Mouse (Mus musculus) limb, embryonic 15.5 days (tissue): ENCODE results near the gene Ttc9c. TPM values are rescaled to one million over a fixed set of nuclear protein-coding genes. Genes with fewer than 3 reads are reported as not detected.

Experiments
- ATAC-seq: fragments of 200-750 bp; cut with Nextera tagmentation; 2 replicates; pipeline ENCODE4 v1.8.0; 2017; ENCODE audit warnings: low read depth, moderate TSS enrichment; ENCODE audit not compliant: insufficient number of reproducible peaks, low FRiP score, low TSS enrichment
- H3K27ac ChIP-seq: fragments of 300-500 bp; sonication (generic); 2 replicates; pipeline ENCODE4 v1.5.1; 2015; ENCODE audit warnings: moderate library complexity, mild to moderate bottlenecking, inconsistent platforms
- H3K27me3 ChIP-seq: fragments of 300-500 bp; sonication (generic); 2 replicates; pipeline ENCODE4 v1.6.1; 2015; ENCODE audit warnings: inconsistent platforms
- H3K36me3 ChIP-seq: fragments of 300-500 bp; sonication (generic); 2 replicates; pipeline ENCODE4 v1.6.1; 2015; ENCODE audit warnings: inconsistent platforms
- H3K4me1 ChIP-seq: fragments of 300-500 bp; sonication (generic); 2 replicates; pipeline ENCODE4 v1.6.1; 2015; ENCODE audit warnings: inconsistent platforms
- H3K4me2 ChIP-seq: fragments of 300-500 bp; sonication (generic); 2 replicates; pipeline ENCODE4 v1.6.1; 2015; ENCODE audit warnings: mild to moderate bottlenecking, inconsistent platforms
- H3K4me3 ChIP-seq: fragments of 300-500 bp; sonication (generic); 2 replicates; pipeline ENCODE4 v1.5.1; 2015; ENCODE audit warnings: mild to moderate bottlenecking, inconsistent platforms
- H3K9ac ChIP-seq: fragments of 300-500 bp; sonication (generic); 2 replicates; pipeline ENCODE4 v1.6.1; 2015; ENCODE audit warnings: inconsistent platforms
- H3K9me3 ChIP-seq: fragments of 300-500 bp; sonication (generic); 2 replicates; pipeline ENCODE4 v1.6.1; 2016; ENCODE audit warnings: inconsistent platforms
- WGBS: fragments of 180-500 bp; shearing (Covaris S2); methylation state at CpG from one replicate; pipeline ENCODE4 v1.1.7; 2015; 5-methylcytosine and 5-hydroxymethylcytosine counted together
- polyA plus RNA-seq: library from polyadenylated mRNA; unstranded; fragments of >200 nt; fragmentation: Nextera tagmentation; extraction: Ambion mirVana; gene quantifications from 2 replicates; pipeline ENCODE4 v1.2.1, GENCODE M21; 2015

Ttc9c gene
- polyA plus RNA-seq, 1 experiment from 2014 or later = 56.8 TPM

DNA sequence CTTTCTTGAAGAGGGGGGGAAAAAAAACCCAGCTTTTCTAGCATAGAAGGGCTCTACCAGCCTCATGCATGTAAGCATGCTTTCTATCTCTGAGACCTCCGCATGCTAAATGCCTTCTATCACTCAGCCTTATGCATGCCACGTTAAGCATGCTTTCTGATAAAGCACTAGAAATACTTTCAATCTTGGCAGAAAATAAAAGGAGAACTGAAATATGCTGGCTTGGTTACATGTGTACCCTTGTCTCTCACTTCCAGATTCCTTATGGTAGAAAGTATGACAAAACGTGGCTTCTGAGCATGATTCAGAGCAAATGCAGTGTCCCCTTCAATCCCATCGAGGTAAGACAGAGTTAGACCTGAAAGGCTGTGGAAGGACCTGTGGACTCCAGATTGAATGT is 55.9 kb downstream of the Ttc9c start:
- no peak for ATAC-seq
- Histone ChIP-seq H3K36me3 (peaks cover 62% of the 10 kb centered on the region), H3K9me3 (no peaks in the 10 kb centered on the region), H3K9ac (no peak overlapping the region), H3K4me3 (no peak overlapping the region), H3K4me2 (no peak overlapping the region), H3K27ac (no peak overlapping the region), H3K27me3 (no peaks in the 10 kb centered on the region), H3K4me1 (peaks cover 1% of the 10 kb centered on the region; the same call in 1 of the 2 replicates)
- WGBS = 91% methylated on average over 4 of the region's 4 CpGs

DNA sequence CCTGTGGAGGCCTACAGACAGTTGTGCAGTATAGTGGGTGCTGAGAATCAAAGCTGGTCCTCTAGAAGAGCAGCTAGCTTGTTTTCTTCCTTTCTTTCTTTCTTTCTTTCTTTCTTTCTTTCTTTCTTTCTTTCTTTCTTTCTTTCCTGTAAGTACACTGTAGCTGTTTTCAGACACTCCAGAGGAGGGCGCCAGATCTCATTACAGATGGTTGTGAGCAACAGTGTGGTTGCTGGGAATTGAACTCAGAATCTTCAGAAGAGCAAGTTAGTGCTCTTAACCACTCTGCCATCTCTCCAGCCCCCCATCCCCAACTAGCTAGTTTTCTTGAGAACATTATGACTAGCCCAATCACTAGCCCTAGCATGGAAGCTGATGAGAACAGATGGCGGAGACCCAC is 58.4 kb downstream of the Ttc9c start:
- ATAC-seq = no peak
- peaks cover 37% of the 10 kb centered on the region for H3K36me3 ChIP-seq
- no peak overlapping the region for H3K4me2 ChIP-seq
- H3K9ac ChIP-seq = no peak overlapping the region
- H3K27ac ChIP-seq = no peak overlapping the region
- no peaks in the 10 kb centered on the region for H3K27me3 ChIP-seq
- H3K4me1 ChIP-seq = peaks cover 8% of the 10 kb centered on the region
- 87% methylated on average over 2 of the region's 2 CpGs for WGBS
- H3K4me3 ChIP-seq = no peak overlapping the region
- H3K9me3 ChIP-seq = no peaks in the 10 kb centered on the region

Other genes with a start within 250 kb of the Ttc9c start
- 0.04 TPM in 1 of 2 replicates, not detected in the other for gene Slc22a8, start 228.1 kb downstream of the Ttc9c start, polyA plus RNA-seq
- 0.06 TPM in 1 of 2 replicates, not detected in the other for gene Slc22a6, start 201.3 kb downstream of the Ttc9c start, polyA plus RNA-seq
- gene Chrm1, start 155.5 kb downstream of the Ttc9c start, polyA plus RNA-seq = 0.18 and 0.19 TPM in 2 replicates
- gene Slc3a2, start 96.0 kb downstream of the Ttc9c start, polyA plus RNA-seq = 118 and 148 TPM in 2 replicates
- 93.8 and 96.0 TPM in 2 replicates for gene Wdr74, start 83.5 kb downstream of the Ttc9c start, polyA plus RNA-seq
- 1.7 and 2.3 TPM in 2 replicates for gene 1700092M07Rik, start 78.6 kb downstream of the Ttc9c start, polyA plus RNA-seq
- gene Stx5a, start 77.9 kb downstream of the Ttc9c start, polyA plus RNA-seq = 185 and 189 TPM in 2 replicates
- gene Nxf1, start 62.3 kb downstream of the Ttc9c start, polyA plus RNA-seq = 171 and 188 TPM in 2 replicates
- gene Tmem223, start 48.3 kb downstream of the Ttc9c start, polyA plus RNA-seq = 141 and 155 TPM in 2 replicates
- 78.4 and 81.7 TPM in 2 replicates for gene Tmem179b, start 44.9 kb downstream of the Ttc9c start, polyA plus RNA-seq
- 24.9 and 25.3 TPM in 2 replicates for gene Taf6l, start 32.9 kb downstream of the Ttc9c start, polyA plus RNA-seq
- 149 and 152 TPM in 2 replicates for gene Polr2g, start 20.8 kb downstream of the Ttc9c start, polyA plus RNA-seq
- 4.6 and 4.8 TPM in 2 replicates for gene Zbtb3, start 16.8 kb downstream of the Ttc9c start, polyA plus RNA-seq
- 5.4 and 5.6 TPM in 2 replicates for gene Hnrnpul2, start 677 bp upstream of the Ttc9c start, polyA plus RNA-seq
- not detected in 2 replicates for gene AC129217.1, start 10.4 kb upstream of the Ttc9c start, polyA plus RNA-seq
- 77.4 and 93.6 TPM in 2 replicates for gene Bscl2, start 18.1 kb upstream of the Ttc9c start, polyA plus RNA-seq
- 2.0 and 3.0 TPM in 2 replicates for gene Gng3, start 19.9 kb upstream of the Ttc9c start, polyA plus RNA-seq
- gene Lrrn4cl, start 31.4 kb upstream of the Ttc9c start, polyA plus RNA-seq = 3.1 and 4.3 TPM in 2 replicates
- 173 and 176 TPM in 2 replicates for gene Ubxn1, start 52.2 kb upstream of the Ttc9c start, polyA plus RNA-seq
- 65.9 and 69.1 TPM in 2 replicates for gene Uqcc3, start 61.6 kb upstream of the Ttc9c start, polyA plus RNA-seq
- gene Lbhd1, start 64.4 kb upstream of the Ttc9c start, polyA plus RNA-seq = 69.3 and 76.7 TPM in 2 replicates
- gene Gm49403, start 64.6 kb upstream of the Ttc9c start, polyA plus RNA-seq = not detected in 2 replicates
- gene 1810009A15Rik, start 69.5 kb upstream of the Ttc9c start, polyA plus RNA-seq = 76.8 and 80.9 TPM in 2 replicates
- gene Gm49416, start 69.6 kb upstream of the Ttc9c start, polyA plus RNA-seq = not detected in 2 replicates
- 38.6 and 42.0 TPM in 2 replicates for gene Ints5, start 73.7 kb upstream of the Ttc9c start, polyA plus RNA-seq
- 97.4 and 102 TPM in 2 replicates for gene Ganab, start 78.7 kb upstream of the Ttc9c start, polyA plus RNA-seq
- gene B3gat3, start 101.0 kb upstream of the Ttc9c start, polyA plus RNA-seq = 47.1 and 48.6 TPM in 2 replicates
- 4.0 and 4.6 TPM in 2 replicates for gene Rom1, start 110.0 kb upstream of the Ttc9c start, polyA plus RNA-seq
- 41.8 and 42.7 TPM in 2 replicates for gene Eml3, start 110.2 kb upstream of the Ttc9c start, polyA plus RNA-seq
- gene Mta2, start 122.5 kb upstream of the Ttc9c start, polyA plus RNA-seq = 155 and 160 TPM in 2 replicates
- gene Tut1, start 134.5 kb upstream of the Ttc9c start, polyA plus RNA-seq = 29.3 and 30.0 TPM in 2 replicates
- gene Eef1g, start 147.7 kb upstream of the Ttc9c start, polyA plus RNA-seq = 467 and 482 TPM in 2 replicates
- 96.4 and 104 TPM in 2 replicates for gene Ahnak, start 170.0 kb upstream of the Ttc9c start, polyA plus RNA-seq